Mouse (Mus musculus) liver, embryonic 16.5 days (tissue): Measurements from ENCODE around the gene Med29. TPM values are rescaled to one million over a fixed set of nuclear protein-coding genes. Genes with fewer than 3 reads are reported as not detected.
A peak's percentile ranks its signal among the peaks of the same experiment; 100 is the strongest.

Experiments
- ATAC-seq: fragments of 200-750 bp; cut with Nextera tagmentation; 2 replicates; pipeline ENCODE4 v1.8.0; 2017; ENCODE audit warnings: low read depth, mild to moderate bottlenecking, moderate number of reproducible peaks, moderate library complexity
- H3K27ac ChIP-seq: fragments of 300-500 bp; sonication (generic); 2 replicates; pipeline ENCODE4 v1.5.1; 2014; ENCODE audit warnings: mild to moderate bottlenecking, low read length
- H3K27me3 ChIP-seq: fragments of 300-500 bp; sonication (generic); 2 replicates; pipeline ENCODE4 v1.6.1; 2014; ENCODE audit warnings: low read depth, low read length, mixed read lengths; ENCODE audit not compliant: control insufficient read depth, insufficient read depth
- H3K36me3 ChIP-seq: fragments of 300-500 bp; sonication (generic); 2 replicates; pipeline ENCODE4 v1.6.1; 2014; ENCODE audit warnings: mild to moderate bottlenecking; ENCODE audit not compliant: control insufficient read depth, insufficient read depth
- H3K4me1 ChIP-seq: fragments of 300-500 bp; sonication (generic); 2 replicates; pipeline ENCODE4 v1.6.1; 2014; ENCODE audit warnings: low read depth, low read length, mixed read lengths; ENCODE audit not compliant: control insufficient read depth
- H3K4me2 ChIP-seq: fragments of 300-500 bp; sonication (generic); 2 replicates; pipeline ENCODE4 v1.6.1; 2014; ENCODE audit warnings: low read depth, low read length, mixed read lengths
- H3K4me3 ChIP-seq: fragments of 300-500 bp; sonication (generic); 2 replicates; pipeline ENCODE4 v1.5.1; 2014; ENCODE audit warnings: low read depth, mild to moderate bottlenecking, low read length
- H3K9ac ChIP-seq: fragments of 300-500 bp; sonication (generic); 2 replicates; pipeline ENCODE4 v1.6.1; 2014; ENCODE audit warnings: low read depth, low read length
- H3K9me3 ChIP-seq: fragments of 300-500 bp; sonication (generic); replicated peaks from 2 replicates; pipeline ENCODE4 v1.6.1; 2016; ENCODE audit warnings: low read length; ENCODE audit not compliant: control insufficient read depth
- WGBS: fragments of 180-500 bp; shearing (Covaris S2); extraction: QIAGEN DNeasy Blood & Tissue Kit; methylation state at CpG from one replicate; pipeline ENCODE4 v1.1.7; 2014; ENCODE audit not compliant: insufficient replicate concordance; 5-methylcytosine and 5-hydroxymethylcytosine counted together
- polyA plus RNA-seq: library from polyadenylated mRNA; unstranded; fragments of >200 nt; fragmentation: Nextera tagmentation; extraction: Ambion mirVana; gene quantifications from 2 replicates; pipeline ENCODE4 v1.2.1, GENCODE M21; 2015

Med29 gene
- polyA plus RNA-seq, 1 experiment from 2014 or later: 21.6 TPM

- H3K4me3 ChIP-seq: peak overlapping the region; percentile 61
- peaks cover 6% of the 10 kb centered on the region for H3K27me3 ChIP-seq
- no peaks in the 10 kb centered on the region for H3K9me3 ChIP-seq
- H3K27ac ChIP-seq: peak overlapping the region; percentile 96
- peaks cover 80% of the 10 kb centered on the region for H3K4me1 ChIP-seq
- H3K36me3 ChIP-seq: peaks cover 4% of the 10 kb centered on the region; the same call in 1 of the 2 replicates
- peak overlapping the region; percentile 77 for H3K9ac ChIP-seq
- peak overlapping the region; percentile 96 for H3K4me2 ChIP-seq
- WGBS: under 1% methylated on average over 36 of the region's 36 CpGs
- ATAC-seq: peak; percentile 44
These were observed 17.2 kb downstream of the Med29 start for GRCm38 (mm10) chr7:28375176-28375921.

- peaks cover 7% of the 10 kb centered on the region for H3K27me3 ChIP-seq
- peak overlapping the region; percentile 96 for H3K27ac ChIP-seq
- WGBS: 46% methylated on average over 10 of the region's 10 CpGs
- H3K4me1 ChIP-seq: peaks cover 73% of the 10 kb centered on the region
- no peaks in the 10 kb centered on the region for H3K9me3 ChIP-seq
- ATAC-seq: no peak
- H3K9ac ChIP-seq: peak overlapping the region; percentile 77; the same call in 1 of the 2 replicates
- H3K36me3 ChIP-seq: peaks cover 4% of the 10 kb centered on the region; the same call in 1 of the 2 replicates
- peak overlapping the region; percentile 96 for H3K4me2 ChIP-seq
- H3K4me3 ChIP-seq: no peak overlapping the region
These were observed 17.9 kb downstream of the Med29 start for GRCm38 (mm10) chr7:28374647-28375046.

- H3K27ac ChIP-seq: peak overlapping the region; percentile 96
- no peaks in the 10 kb centered on the region for H3K9me3 ChIP-seq
- no peak for ATAC-seq
- WGBS: 76% methylated on average over 7 of the region's 7 CpGs
- no peak overlapping the region for H3K4me3 ChIP-seq
- no peak overlapping the region for H3K9ac ChIP-seq
- H3K27me3 ChIP-seq: peaks cover 7% of the 10 kb centered on the region
- peaks cover 4% of the 10 kb centered on the region; the same call in 1 of the 2 replicates for H3K36me3 ChIP-seq
- H3K4me2 ChIP-seq: no peak overlapping the region
- H3K4me1 ChIP-seq: peaks cover 68% of the 10 kb centered on the region
These were observed 18.5 kb downstream of the Med29 start for GRCm38 (mm10) chr7:28373891-28374495.

GRCm38 (mm10) chr7:28373131-28373581 lies 19.4 kb downstream of the Med29 start:
- peaks cover 60% of the 10 kb centered on the region for H3K4me1 ChIP-seq
- H3K36me3 ChIP-seq: peaks cover 4% of the 10 kb centered on the region; the same call in 1 of the 2 replicates
- peak overlapping the region; percentile 86 for H3K27ac ChIP-seq
- WGBS: under 1% methylated on average over 9 of the region's 9 CpGs
- H3K9me3 ChIP-seq: no peaks in the 10 kb centered on the region
- peak overlapping the region; percentile 71 for H3K4me3 ChIP-seq
- H3K27me3 ChIP-seq: peaks cover 7% of the 10 kb centered on the region
- peak overlapping the region; percentile 98 for H3K4me2 ChIP-seq
- H3K9ac ChIP-seq: peak overlapping the region; percentile 59
- 0 out of 2 replicates have a peak, but pooled peaks have one; percentile 2 for ATAC-seq

GRCm38 (mm10) chr7:28372251-28373108 lies 20.0 kb downstream of the Med29 start, which contains the start of gene Plekhg2:
Gene Plekhg2, minus strand, starts transcription at chr7:28372599.
- Histone ChIP-seq H3K9ac (peak within 1 kb of the TSS; percentile 72), H3K36me3 (peaks cover 2% of the 10 kb centered on the region; the same call in 1 of the 2 replicates), H3K27ac (peak within 1 kb of the TSS; percentile 86), H3K27me3 (peaks cover 7% of the 10 kb centered on the region), H3K4me3 (peak within 1 kb of the TSS; percentile 71), H3K4me1 (peaks cover 53% of the 10 kb centered on the region), H3K9me3 (no peaks in the 10 kb centered on the region), H3K4me2 (peak within 1 kb of the TSS; percentile 98)
- under 1% methylated on average over 65 of the region's 66 CpGs for WGBS
- ATAC-seq: peak; percentile 85

GRCm38 (mm10) chr7:28371514-28371989 lies 21.0 kb downstream of the Med29 start:
- peaks cover 7% of the 10 kb centered on the region for H3K27me3 ChIP-seq
- H3K36me3 ChIP-seq: no peaks in the 10 kb centered on the region
- H3K27ac ChIP-seq: peak overlapping the region; percentile 86; the same call in 1 of the 2 replicates
- peak overlapping the region; percentile 71 for H3K4me3 ChIP-seq
- H3K4me1 ChIP-seq: peaks cover 46% of the 10 kb centered on the region
- H3K9me3 ChIP-seq: no peaks in the 10 kb centered on the region
- peak overlapping the region; percentile 98 for H3K4me2 ChIP-seq
- ATAC-seq: no peak
- WGBS: under 1% methylated on average over 41 of the region's 43 CpGs
- peak overlapping the region; percentile 72 for H3K9ac ChIP-seq

GRCm38 (mm10) chr7:28370977-28371513 lies 21.5 kb downstream of the Med29 start:
- WGBS: 12% methylated on average over 11 of the region's 11 CpGs
- H3K9me3 ChIP-seq: no peaks in the 10 kb centered on the region
- no peaks in the 10 kb centered on the region for H3K36me3 ChIP-seq
- peaks cover 41% of the 10 kb centered on the region for H3K4me1 ChIP-seq
- H3K27me3 ChIP-seq: peaks cover 7% of the 10 kb centered on the region
- ATAC-seq: no peak
- no peak overlapping the region for H3K27ac ChIP-seq
- H3K4me3 ChIP-seq: peak overlapping the region; percentile 71
- peak overlapping the region; percentile 72 for H3K9ac ChIP-seq
- H3K4me2 ChIP-seq: peak overlapping the region; percentile 98

- ATAC-seq: no peak
- no peak overlapping the region for H3K4me2 ChIP-seq
- no peaks in the 10 kb centered on the region for H3K36me3 ChIP-seq
- no peak overlapping the region for H3K4me3 ChIP-seq
- peaks cover 32% of the 10 kb centered on the region for H3K4me1 ChIP-seq
- WGBS: 80% methylated on average over 14 of the region's 14 CpGs
- no peak overlapping the region for H3K27ac ChIP-seq
- no peaks in the 10 kb centered on the region for H3K9me3 ChIP-seq
- no peak overlapping the region for H3K9ac ChIP-seq
- peaks cover 7% of the 10 kb centered on the region for H3K27me3 ChIP-seq
These were observed 22.5 kb downstream of the Med29 start for GRCm38 (mm10) chr7:28370051-28370450.
